Mouse (Mus musculus) brown adipose tissue, adult 24 weeks (tissue): Measurements from ENCODE around the gene Cry1. TPM values are rescaled to one million over a fixed set of nuclear protein-coding genes. Genes with fewer than 3 reads are reported as not detected.
A peak's percentile ranks its signal among the peaks of the same experiment; 100 is the strongest.

Experiments used
- H3K27ac ChIP-seq: fragments of 200-500 bp; replicated peaks from 2 replicates; pipeline ENCODE4 v1.5.1; 2012; ENCODE audit warnings: low read depth, mild to moderate bottlenecking, low read length
- H3K4me1 ChIP-seq: fragments of 200-500 bp; 2 replicates; pipeline ENCODE4 v1.6.1; 2012; ENCODE audit warnings: low read length, mixed read lengths; ENCODE audit not compliant: control insufficient read depth, insufficient read depth, insufficient read length
- H3K4me3 ChIP-seq: fragments of 200-500 bp; 2 replicates; pipeline ENCODE4 v1.5.1; 2012; ENCODE audit warnings: low read depth, mild to moderate bottlenecking, low read length, moderate library complexity; ENCODE audit not compliant: insufficient read depth
- polyA plus RNA-seq: library from polyadenylated mRNA; stranded (reverse); fragments of >200 nt; gene quantifications from 2 replicates; pipeline ENCODE4 v1.2.4, GENCODE M21; 2012; ENCODE audit not compliant: missing spikeins, insufficient read depth, insufficient read length

The Cry1 gene
- polyA plus RNA-seq: 5.5 and 11.8 TPM in 2 replicates

DNA sequence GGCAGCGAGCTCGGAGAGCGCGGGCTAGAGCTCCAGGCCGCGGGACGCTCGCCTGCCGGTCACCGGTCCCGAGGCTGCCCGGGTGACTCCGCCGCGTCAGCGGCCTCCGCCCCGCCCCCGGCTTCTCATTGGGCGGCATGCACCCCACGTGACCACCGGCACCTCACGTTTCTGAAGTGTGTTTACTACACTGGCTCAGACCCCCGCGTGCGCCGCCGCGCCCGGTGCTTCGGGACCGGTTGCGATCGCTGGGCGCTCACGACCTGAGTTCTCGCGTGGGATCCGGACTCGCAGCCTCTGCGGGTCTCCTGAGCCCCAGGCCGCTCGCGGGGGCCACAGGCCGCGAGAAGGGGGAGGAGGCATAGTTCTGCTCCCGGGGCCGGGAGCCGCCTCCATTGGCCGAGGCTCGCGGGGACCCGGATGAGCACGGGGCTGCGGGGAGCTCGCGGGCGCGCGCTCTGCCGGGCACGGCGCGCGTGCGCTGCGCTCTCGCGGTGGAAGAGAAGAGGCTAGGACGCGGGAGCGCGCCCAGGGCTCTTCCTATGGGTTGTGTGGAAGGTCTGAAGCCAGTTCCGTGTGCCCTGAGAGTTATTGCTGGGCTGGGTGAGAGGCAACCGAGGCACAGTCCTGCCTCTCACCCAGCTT lies at the start of gene Cry1:
TSS of gene Cry1 (minus strand) at position 101 of the 645 bp plus-strand sequence.
- peak within 1 kb of the TSS; percentile 80 for H3K27ac ChIP-seq

DNA sequence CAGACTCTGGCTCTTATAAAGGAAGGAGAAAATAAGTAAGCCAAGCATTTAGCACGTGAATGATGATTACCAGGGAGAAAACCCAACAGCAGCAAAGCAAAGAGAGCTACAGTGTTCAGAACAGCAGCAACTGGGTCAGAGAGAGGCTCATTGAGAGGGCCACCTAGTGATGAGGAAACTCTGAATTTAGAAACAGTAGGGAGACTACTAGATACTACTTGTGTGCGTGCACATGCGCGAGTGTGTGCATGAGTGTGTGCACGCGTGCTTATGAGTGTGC lies 36.8 kb upstream of the Cry1 start:
- Histone ChIP-seq H3K4me3 (no peak overlapping the region), H3K27ac (no peak overlapping the region), H3K4me1 (no peaks in the 10 kb centered on the region)

More for the DNA sequence above, at the start of gene Cry1:
- H3K4me3 ChIP-seq: peak within 1 kb of the TSS; percentile 76
- H3K4me1 ChIP-seq: peaks cover 3% of the 10 kb centered on the region; the same call in 1 of the 2 replicates

DNA sequence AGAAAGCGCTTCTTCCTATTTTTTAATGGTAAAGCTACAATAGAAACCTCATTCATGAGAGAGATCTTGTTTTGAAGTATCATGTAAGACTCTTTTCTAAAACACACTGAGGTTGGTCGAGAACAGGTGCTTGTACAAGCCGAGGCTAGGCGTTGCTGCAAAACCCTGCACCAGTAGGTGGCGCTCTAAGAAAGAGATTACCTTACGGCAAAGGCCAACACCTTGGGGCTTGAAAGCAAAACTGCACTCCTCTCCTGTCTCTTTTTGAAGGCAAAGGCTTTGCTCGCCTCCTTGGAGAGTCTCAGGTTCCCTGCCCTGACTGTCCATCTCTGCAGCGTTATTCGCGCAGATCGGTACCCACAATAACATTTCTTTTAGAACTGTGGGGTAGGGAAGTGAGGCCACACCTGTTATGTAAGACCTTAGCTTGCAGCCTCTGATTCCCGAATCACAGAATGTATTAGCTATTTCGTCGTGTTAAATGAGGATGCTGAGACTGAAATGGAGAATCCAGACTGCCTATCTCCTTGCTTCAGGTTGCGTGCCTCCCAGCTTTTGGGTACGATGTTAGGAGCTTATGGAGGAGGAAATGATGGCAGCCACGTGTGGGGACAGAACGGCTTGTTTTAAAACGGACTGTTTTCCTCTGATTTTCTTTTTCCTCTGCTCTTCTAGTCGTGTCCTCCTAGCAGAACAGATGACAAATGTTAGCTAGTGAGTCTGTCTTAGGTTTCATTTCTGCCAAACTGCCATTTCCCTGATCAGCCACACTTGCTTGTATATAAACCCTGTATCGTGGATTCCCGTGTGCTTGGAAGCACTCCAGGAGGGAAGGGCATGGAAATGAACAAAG lies 36.3 kb upstream of the Cry1 start:
- Histone ChIP-seq H3K27ac (no peak overlapping the region), H3K4me3 (no peak overlapping the region; the same call in 1 of the 2 replicates), H3K4me1 (no peaks in the 10 kb centered on the region)

DNA sequence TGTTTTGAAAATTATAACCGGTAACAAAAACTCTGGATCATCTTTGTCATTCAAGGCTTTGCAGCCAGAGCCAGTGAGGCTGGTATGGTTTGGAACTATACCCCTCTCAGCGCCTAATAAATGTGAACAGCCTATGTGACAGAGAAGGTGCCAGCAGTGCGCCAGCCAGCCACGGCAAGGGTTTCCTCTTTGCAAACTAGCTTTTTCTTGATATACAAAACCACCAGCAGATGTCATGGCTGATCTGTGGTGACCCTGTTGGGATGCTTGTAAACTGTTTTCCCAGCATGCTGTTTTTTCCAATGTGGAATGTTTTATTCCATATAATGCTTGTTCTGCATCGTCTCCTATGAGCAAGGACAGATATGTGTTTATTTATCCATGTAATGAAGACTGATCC lies 30.0 kb upstream of the Cry1 start:
- Histone ChIP-seq H3K4me1 (no peaks in the 10 kb centered on the region), H3K27ac (no peak overlapping the region), H3K4me3 (no peak overlapping the region)

DNA sequence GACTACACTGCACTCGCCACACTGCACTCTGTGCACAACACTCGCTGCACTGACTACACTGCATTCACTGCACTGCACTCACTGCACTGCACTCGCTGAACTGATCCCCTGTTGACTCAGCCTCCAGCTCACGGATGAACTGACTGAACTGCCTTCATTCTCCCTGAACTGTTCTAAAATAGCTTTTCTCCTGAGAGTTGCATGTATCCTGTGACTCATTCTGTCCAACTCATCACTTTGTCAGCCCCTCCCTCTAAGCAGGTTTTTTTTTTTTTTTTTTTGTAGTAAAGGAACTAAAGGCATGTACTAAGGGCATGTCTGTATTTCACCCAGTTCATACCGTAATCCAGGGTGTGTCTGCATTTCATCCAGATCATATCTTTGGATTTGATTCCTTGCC lies 26.8 kb upstream of the Cry1 start:
- Histone ChIP-seq H3K27ac (no peak overlapping the region), H3K4me1 (no peaks in the 10 kb centered on the region), H3K4me3 (no peak overlapping the region)

DNA sequence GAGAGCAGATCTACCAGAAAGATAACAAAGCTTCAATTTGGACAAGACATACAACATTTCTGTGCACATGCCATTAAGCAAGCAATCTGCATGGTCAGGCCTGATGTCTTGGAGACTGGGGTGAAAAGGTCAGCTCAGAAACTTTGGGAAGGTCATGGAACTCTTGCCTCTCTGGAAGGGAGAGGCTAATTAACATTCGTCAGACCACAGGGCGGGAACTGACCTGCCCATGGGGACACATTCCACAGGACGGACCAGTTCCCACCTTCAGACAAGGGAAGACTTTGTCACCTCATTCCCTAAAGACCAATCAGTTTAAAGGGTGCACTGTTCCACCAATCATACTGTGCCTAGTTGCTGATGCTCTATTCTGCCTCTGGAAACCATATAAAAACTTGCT lies 25.3 kb upstream of the Cry1 start:
- Histone ChIP-seq H3K4me3 (no peak overlapping the region), H3K27ac (no peak overlapping the region), H3K4me1 (no peaks in the 10 kb centered on the region)

DNA sequence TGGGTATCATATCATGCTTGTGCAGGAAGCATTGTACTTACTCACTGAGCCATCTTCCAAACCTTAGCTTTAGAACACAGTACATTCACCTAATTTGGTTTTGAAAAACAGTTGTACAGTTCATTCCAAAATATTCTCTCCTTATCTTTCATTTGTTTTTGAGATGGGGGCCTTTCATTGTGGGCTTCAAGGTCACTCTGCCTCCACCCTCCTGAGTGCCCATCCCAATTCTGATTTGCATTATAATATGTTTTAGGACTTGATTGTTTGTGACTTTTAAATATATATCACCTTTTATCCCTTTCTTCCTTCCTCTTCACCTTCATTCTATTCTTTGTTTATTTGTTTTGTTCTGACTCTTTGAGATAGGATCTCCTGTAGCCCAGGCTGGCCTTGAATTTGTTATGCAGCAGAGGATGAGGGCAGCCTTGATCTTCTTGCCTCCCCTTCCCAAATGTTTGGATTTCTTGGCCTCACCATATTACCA lies 24.3 kb upstream of the Cry1 start:
- Histone ChIP-seq H3K4me1 (no peaks in the 10 kb centered on the region), H3K4me3 (no peak overlapping the region), H3K27ac (no peak overlapping the region)

DNA sequence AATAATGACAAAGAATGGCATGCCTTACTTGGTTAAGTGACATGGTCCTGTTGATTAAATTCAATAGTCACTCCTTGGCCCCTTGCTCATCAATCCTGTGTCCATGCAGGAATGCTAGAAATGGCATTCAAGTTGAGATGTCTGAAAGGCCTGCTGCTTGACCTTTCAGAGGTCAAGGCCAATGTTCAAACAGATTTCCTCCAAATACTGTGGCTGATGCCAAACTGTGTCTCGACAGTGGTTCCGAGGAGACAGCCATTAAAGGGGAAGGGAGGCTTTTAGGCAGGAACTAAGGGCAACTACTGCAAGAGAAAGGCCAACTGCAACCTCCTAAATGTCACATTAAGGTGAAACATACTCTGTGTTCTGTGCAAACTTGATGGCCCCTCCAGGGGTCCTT lies 20.5 kb upstream of the Cry1 start:
- Histone ChIP-seq H3K4me1 (no peaks in the 10 kb centered on the region), H3K27ac (no peak overlapping the region), H3K4me3 (no peak overlapping the region)

DNA sequence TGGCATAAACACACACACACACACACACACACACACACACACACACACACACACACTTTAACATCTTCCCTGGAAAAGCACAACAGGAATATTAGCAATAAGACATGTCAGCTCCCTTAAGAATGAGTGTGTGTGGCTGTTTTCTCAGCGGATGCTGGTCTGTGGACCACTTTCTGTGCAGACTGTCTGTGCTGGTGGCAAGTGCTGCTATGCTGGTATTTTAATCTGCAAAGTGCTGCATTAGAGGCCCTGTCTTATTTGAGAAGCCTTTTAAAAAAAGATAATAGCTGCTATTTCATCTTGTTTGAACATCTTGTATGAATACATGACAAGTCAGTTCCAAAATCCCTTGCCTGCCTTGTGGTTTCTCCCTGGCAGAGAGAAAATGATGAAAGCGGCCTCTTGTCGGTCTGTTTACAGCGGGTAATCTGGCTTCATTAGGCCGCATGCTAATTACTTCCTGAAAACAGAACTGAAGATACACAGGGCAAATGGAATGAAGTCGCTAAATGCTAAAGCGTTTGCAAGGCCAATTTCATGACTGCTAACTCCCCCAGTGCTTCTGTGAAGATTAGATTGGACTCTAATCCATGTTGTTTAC lies 19.5 kb upstream of the Cry1 start:
- H3K27ac ChIP-seq: no peak overlapping the region
- H3K4me1 ChIP-seq: no peaks in the 10 kb centered on the region
- no peak overlapping the region for H3K4me3 ChIP-seq

DNA sequence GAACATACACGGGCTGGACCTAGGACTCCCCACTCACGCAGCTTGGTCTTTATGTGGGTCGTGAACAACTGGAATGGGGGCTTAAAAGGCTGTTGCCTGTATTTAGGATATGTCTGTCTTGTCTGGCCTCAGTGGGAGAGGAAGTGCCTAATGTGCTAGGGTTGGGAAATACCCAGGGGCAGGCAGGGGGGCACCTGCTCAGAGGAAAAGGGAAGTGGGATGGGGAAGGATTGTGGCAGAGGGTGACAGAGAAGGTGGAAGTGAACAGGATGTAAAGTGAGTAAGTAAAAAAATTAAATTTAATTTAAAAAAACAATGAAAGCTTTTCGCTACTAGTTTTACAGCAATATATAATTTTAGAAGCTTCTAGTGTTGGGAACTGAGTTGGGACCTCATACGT lies 9.7 kb upstream of the Cry1 start:
- Histone ChIP-seq H3K27ac (no peak overlapping the region), H3K4me3 (no peak overlapping the region), H3K4me1 (peaks cover 3% of the 10 kb centered on the region; the same call in 1 of the 2 replicates)

DNA sequence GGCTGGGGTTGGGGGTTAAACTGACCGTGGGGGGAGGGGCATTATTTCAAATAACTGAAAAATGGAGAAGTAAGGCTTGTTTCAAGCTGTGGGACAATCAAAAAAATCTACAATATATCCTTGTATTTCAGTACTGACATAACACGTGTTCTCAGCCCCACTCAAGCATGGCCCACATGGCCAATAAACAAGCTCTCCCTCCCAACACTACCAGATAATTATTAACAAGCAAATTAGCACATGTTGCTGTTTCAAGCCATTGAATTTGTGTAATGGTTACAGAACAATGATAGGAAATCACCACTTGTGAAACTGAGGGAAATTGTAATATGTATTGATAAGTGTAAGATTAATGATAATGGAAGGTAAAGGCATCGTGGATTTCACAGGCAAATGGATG lies 8.5 kb upstream of the Cry1 start:
- H3K4me1 ChIP-seq: peaks cover 3% of the 10 kb centered on the region; the same call in 1 of the 2 replicates
- H3K27ac ChIP-seq: no peak overlapping the region
- H3K4me3 ChIP-seq: no peak overlapping the region

DNA sequence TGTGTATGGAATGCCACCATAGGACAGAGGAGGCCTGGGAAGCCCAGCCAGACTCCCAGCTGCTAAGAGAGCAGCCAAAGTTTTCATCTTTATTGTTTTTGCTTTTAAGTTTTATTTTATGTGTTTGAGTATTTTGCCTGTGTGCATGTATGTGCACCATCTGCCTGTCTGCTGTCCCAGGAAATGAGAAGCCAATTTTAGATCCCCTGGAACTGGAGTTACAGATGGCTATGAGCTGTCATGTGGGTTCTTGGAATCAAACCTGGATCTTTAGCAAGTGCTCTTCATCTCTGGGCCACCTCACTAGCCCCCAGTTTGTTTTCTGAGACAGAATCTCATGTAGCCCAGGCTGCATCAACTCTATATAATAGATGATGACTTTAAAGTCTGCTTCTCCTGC lies 5.8 kb upstream of the Cry1 start:
- Histone ChIP-seq H3K27ac (no peak overlapping the region), H3K4me1 (peaks cover 3% of the 10 kb centered on the region; the same call in 1 of the 2 replicates), H3K4me3 (no peak overlapping the region)

DNA sequence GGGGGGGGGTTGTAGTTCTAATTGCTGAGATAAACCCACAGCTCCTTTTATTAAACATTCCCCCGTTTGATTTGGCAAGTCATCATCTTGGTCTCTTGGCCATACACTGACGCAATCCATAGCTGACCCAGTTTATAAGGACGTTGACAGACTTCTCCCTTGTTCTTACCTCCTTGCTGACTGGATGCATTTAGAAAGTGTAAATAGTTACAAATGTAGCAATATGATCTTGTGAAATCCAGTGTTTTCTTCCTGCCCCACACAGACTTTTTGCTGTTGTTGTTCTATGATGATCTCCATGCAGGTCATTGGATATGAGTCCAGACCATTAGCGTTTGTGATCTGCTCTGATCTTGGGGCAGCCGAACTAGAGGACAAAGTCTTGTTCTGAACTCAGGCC lies 5.1 kb upstream of the Cry1 start:
- H3K4me1 ChIP-seq: peaks cover 3% of the 10 kb centered on the region; the same call in 1 of the 2 replicates
- no peak overlapping the region for H3K4me3 ChIP-seq
- H3K27ac ChIP-seq: no peak overlapping the region

DNA sequence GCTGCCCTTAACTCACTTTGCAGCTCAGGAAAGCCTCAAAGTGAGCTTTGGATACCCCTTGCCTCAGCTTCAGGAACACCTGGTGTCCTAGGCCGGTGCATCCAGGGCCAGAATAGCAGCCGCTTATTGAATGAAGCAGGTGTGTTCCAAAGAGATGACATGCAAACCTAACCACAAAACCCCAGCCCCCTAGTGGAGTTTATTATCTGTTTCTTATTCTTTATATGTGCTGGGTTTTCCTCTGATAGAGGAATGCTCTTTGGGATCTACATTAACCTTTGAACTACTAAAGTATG lies 1.6 kb upstream of the Cry1 start:
- H3K4me3 ChIP-seq: no peak overlapping the region
- peaks cover 3% of the 10 kb centered on the region; the same call in 1 of the 2 replicates for H3K4me1 ChIP-seq
- no peak overlapping the region for H3K27ac ChIP-seq

DNA sequence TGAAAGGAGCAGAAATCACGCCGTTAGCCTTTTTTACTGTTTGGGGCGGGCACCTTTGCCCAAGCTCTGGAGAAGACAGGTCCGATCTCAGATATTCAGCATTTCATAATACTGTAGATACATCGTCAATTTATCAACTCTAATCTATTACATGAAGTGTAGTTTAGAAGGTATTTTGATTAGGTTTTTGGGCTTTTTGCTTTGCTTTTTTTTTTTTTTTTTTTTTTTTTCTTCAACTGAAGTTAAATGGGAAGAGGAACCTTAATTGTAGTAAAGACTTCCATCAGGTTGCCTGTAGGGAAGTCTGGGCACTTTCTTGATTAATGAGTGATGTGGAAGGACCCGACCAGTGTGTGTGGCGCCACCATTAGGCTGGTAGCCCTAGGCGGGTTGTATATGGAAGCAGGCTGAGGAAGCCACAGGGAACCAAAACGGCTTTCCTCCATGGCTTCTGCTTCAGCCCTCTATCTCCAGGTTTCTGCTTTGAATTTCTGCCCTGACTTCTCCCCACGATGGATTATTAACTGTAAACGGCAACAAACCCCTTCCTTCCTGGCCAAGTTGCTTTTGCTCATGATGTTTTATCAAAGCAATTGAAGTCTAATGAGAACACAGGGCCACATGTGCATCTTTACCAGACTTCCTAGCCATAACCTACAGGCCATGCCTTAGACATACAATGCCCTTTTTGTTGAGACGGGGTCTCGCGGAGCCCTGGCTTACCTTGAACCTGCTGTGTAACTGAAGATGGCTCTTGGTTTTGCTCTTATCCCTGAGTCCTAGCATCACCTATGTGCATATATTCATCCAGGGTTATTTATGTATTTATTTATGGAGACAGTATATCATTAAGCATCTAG lies 1.0 kb upstream of the Cry1 start:
- H3K27ac ChIP-seq: peak overlapping the region; percentile 80
- peaks cover 3% of the 10 kb centered on the region; the same call in 1 of the 2 replicates for H3K4me1 ChIP-seq
- H3K4me3 ChIP-seq: peak overlapping the region; percentile 76
